Mouse (Mus musculus) ES-E14 (cell line): ENCODE results near the gene Tpst2.

Source experiments
- HCFC1 ChIP-seq: IDR thresholded peaks from 2 replicates; pipeline ENCODE4 v1.6.1; 2012; ENCODE audit warnings: low read length, inconsistent platforms, borderline replicate concordance; ENCODE audit not compliant: insufficient read depth
- MAFK ChIP-seq: IDR thresholded peaks from 2 replicates; pipeline ENCODE4 v1.6.1; 2014; ENCODE audit warnings: mild to moderate bottlenecking, low read depth, low read length, inconsistent platforms; ENCODE audit not compliant: insufficient read depth
- ZNF384 ChIP-seq: IDR thresholded peaks from 2 replicates; pipeline ENCODE4 v1.6.1; 2012; ENCODE audit warnings: low read depth, low read length, inconsistent platforms

DNA sequence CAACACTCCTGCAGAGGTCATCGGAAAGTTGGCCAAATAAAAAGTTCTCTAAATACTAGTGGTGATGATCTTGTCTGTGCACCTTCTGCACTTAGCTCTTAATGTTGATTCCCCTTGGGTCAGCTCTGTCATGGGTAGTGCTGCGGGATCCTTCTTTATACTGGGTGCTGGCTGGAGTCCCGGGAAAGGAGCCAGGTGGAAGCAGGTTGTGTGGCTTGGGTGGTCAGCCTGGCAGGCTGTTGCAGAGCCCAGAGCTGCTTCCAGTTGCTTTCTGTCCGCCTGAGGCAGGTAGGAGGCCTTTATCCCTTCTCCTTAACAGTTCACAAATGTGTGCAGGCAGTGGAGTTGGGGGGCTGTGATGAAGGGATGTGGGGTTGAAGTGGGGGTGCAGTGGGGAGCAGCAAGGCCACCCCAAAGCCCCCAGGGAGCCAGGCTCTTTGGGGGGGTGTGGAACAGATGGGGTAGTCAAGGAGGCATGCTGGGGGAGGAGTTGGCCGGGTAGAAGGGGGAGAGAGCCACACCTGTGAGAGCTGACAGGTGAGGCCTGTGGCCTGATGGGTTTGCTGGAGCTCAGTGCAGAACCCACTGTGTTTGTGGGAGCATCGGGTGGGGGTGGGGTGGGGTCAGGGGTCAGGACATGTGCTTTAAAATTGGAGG lies 5.8 kb downstream of the Tpst2 start:
- TF ChIP-seq ZNF384 (no peak), HCFC1 (no peak), MAFK (no peak)
